Mouse (Mus musculus) CD4-positive, CD25-positive, alpha-beta regulatory T cell, adult 2 months (primary cell): Measurements from ENCODE around the gene Rpusd4.

Experiments
- DNase-seq: peaks from one replicate; pipeline ENCODE4 v3.0.0-alpha.2; 2012; ENCODE audit warnings: low read depth, low spot score

Rpusd4 gene

GRCm38 (mm10) chr9:35267146-35267975, at the start of gene Rpusd4, which contains the start of gene Fam118b:
Gene Rpusd4, plus strand, starts transcription at chr9:35267865.
Gene Fam118b, minus strand, starts transcription at chr9:35267805.
- peak; percentile 98 for DNase-seq

- no peak for DNase-seq
These were observed 49.7 kb upstream of the Rpusd4 start for GRCm38 (mm10) chr9:35217963-35218362.

GRCm38 (mm10) chr9:35223466-35223865, 44.2 kb upstream of the Rpusd4 start:
- DNase-seq, result no peak

GRCm38 (mm10) chr9:35228671-35229070, 39.0 kb upstream of the Rpusd4 start:
- DNase-seq, result no peak

GRCm38 (mm10) chr9:35235996-35236395, 31.7 kb upstream of the Rpusd4 start:
- DNase-seq, result no peak

GRCm38 (mm10) chr9:35238371-35238770, 29.3 kb upstream of the Rpusd4 start:
- DNase-seq, result no peak

- no peak for DNase-seq
These were observed 28.6 kb upstream of the Rpusd4 start for GRCm38 (mm10) chr9:35238915-35239571.

- DNase-seq, result peak; percentile 5
These were observed 27.9 kb upstream of the Rpusd4 start for GRCm38 (mm10) chr9:35239734-35240133.

GRCm38 (mm10) chr9:35247405-35247804, 20.3 kb upstream of the Rpusd4 start:
- no peak for DNase-seq

- no peak for DNase-seq
These were observed 18.2 kb upstream of the Rpusd4 start for GRCm38 (mm10) chr9:35249476-35249875.

- DNase-seq, result no peak
These were observed 10.3 kb upstream of the Rpusd4 start for GRCm38 (mm10) chr9:35257365-35257764.

- DNase-seq, result no peak
These were observed 5.2 kb upstream of the Rpusd4 start for GRCm38 (mm10) chr9:35262418-35262817.

- DNase-seq, result no peak
These were observed 4.2 kb upstream of the Rpusd4 start for GRCm38 (mm10) chr9:35263431-35263830.

- peak; percentile 9 for DNase-seq
These were observed 3.2 kb upstream of the Rpusd4 start for GRCm38 (mm10) chr9:35264509-35264908.

GRCm38 (mm10) chr9:35267976-35268715, 481 bp downstream of the Rpusd4 start:
- no peak for DNase-seq

- no peak for DNase-seq
These were observed 10.2 kb downstream of the Rpusd4 start for GRCm38 (mm10) chr9:35277855-35278365.

- DNase-seq, result no peak
These were observed 10.8 kb downstream of the Rpusd4 start for GRCm38 (mm10) chr9:35278451-35278850.

- DNase-seq, result peak; percentile 82
These were observed 14.6 kb downstream of the Rpusd4 start for GRCm38 (mm10) chr9:35282006-35282850.

- no peak for DNase-seq
These were observed 15.2 kb downstream of the Rpusd4 start for GRCm38 (mm10) chr9:35282851-35283200.

- no peak for DNase-seq
These were observed 15.9 kb downstream of the Rpusd4 start for GRCm38 (mm10) chr9:35283415-35284069.

GRCm38 (mm10) chr9:35284351-35284750, 16.7 kb downstream of the Rpusd4 start:
- DNase-seq, result no peak
